Mouse (Mus musculus): ENCODE data around the gene Has3.

The Has3 gene

DNA sequence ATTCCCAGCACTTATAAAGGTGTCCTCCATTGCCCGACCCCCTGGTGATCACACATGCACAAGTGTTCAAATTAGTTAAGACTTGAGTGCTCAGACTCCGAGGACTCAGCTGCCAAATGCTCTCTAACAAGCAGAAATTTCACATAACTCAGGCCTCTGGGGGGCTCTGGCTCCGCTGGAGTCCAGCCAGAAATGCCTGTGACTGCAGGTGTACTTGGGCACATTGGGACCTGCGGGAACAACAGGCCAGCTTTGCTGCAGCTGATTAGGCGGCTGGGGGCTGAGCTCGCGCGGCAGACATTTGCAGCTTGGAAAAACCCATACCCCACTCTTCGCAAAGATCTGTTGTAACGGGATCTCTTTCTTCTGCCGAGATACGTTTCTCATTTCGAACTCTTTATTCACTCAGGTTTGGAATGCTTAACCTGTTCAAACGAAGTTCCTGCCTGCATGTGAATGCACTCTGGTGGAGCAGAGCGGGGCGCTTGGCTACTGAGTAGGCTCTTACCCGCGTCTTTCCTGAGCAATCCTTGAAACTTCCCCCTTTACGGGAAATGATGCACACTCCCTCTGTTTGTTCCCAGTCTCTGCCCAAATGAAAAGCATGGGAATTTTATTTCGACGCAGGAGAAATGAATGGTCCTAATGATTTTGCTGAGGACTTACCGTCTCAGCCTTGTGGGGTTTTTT, 62.5 kb downstream of the Has3 start:
- DNase-seq (ENCODE audit: low read depth) = no peak

DNA sequence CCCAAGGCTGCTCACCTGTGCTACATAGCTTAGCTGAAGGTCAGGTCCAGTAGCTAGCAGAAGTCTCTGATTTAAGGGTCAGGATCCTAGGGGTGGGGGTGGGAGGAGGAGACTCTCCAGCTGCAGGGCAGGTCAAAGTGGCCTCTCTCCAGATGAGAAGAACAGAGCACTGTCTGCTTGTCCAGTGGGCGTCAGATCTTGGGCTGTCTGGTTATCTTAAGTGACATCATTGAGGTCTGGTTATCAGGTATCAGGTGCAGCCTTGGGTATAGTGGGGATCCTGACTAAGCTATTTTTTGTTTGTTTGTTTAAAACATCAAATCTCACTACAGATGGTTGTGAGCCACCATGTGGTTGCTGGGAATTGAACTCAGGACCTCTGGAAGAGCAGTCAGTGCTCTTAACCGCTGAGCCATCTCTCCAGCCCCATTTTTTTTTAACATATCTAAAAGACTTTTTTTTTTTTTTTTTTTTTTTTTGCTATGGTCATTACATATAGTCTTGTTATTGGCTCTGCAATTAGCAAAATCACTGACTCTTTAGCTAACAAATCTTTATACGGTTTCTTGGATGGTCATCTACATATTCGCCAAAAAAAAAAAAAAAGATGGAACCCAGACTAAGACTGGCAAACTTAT, 63.6 kb downstream of the Has3 start:
- DNase-seq (ENCODE audit: low read depth) = no peak

All from c-Kit-positive CD71-positive TER-119-negative erythroid progenitor cells, embryonic 14.5 days (primary cell).